In the genomic region with DNA sequence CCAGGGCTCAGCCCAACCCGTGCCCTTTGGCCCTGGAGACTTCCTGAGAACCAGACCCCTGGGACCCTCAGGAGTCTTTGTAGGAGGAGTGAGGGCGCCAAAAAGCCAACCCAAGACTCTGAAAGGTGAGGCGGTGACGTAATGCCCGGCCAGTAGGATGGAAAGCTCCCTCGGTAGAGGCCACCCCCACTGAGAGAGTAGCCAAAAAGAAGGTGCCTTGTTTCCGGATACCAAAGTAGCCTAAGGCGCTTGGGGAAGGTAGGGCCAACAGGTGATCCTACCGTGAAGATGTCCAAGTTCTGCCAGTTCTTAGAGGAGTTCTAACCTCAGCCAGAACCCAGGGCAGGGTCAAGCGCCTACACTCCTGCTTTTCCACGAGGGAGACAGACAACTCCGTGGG, we compare ENCODE assay signal across 8 mouse cellular contexts. TPM values are rescaled to one million over a fixed set of nuclear protein-coding genes. Genes with fewer than 3 reads are reported as not detected.
A peak's percentile ranks its signal among the peaks of the same experiment; 100 is the strongest.
DNase-seq lines count a peak whose midpoint lies in the region; ATAC-seq and TF ChIP-seq lines count a peak whose summit lies in the region.

No protein-coding gene starts in this region.

- peaks cover 57% of the 10 kb centered on the region for H3K79me3 ChIP-seq in C2C12 (ENCODE audit: low read depth)

- H3K9ac ChIP-seq in liver, adult 2 months (ENCODE audit: low read depth, low read length) = peak overlapping the region; percentile 98
- peak overlapping the region; percentile 94; the same call in 1 of the 2 replicates for H3K9ac ChIP-seq in stomach, embryonic 15.5 days

- peak overlapping the region; percentile 81 for H3K4me3 ChIP-seq in heart, embryonic 10.5 days
- H3K4me3 ChIP-seq in C2C12 (ENCODE audit: insufficient read depth, poor library complexity, severe bottlenecking) = peak overlapping the region; percentile 61
- peak overlapping the region; percentile 92 for H3K4me3 ChIP-seq in forebrain, embryonic 10.5 days
- H3K4me3 ChIP-seq in liver, adult 2 months (ENCODE audit: insufficient read depth, low read depth, low read length) = peak overlapping the region; percentile 98
- H3K4me3 ChIP-seq in stomach, embryonic 15.5 days (replicated peaks) = peak overlapping the region; percentile 78

- H3K4me2 ChIP-seq in stomach, embryonic 15.5 days = peak overlapping the region; percentile 92

- ATAC-seq in stomach, embryonic 15.5 days (ENCODE audit: insufficient read depth, low FRiP score, low read depth) = no peak

- peak overlapping the region; percentile 78 for H3ac ChIP-seq in C2C12 (ENCODE audit: control insufficient read depth, insufficient read length, low read depth)

- no peak for TF ChIP-seq POLR2A in liver, adult 2 months (IDR thresholded peaks at IDR 0.05; ENCODE audit: extremely low read depth, insufficient read depth, low read length)

- H3K36me3 ChIP-seq in heart, embryonic 10.5 days = peaks cover 29% of the 10 kb centered on the region
- H3K36me3 ChIP-seq in C2C12 (ENCODE audit: control insufficient read depth, insufficient read depth) = peaks cover 30% of the 10 kb centered on the region
- H3K36me3 ChIP-seq in forebrain, embryonic 10.5 days (replicated peaks) = peaks cover 31% of the 10 kb centered on the region
- no peaks in the 10 kb centered on the region for H3K36me3 ChIP-seq in liver, adult 2 months (ENCODE audit: control insufficient read depth, insufficient read depth, low read length)
- peaks cover 23% of the 10 kb centered on the region for H3K36me3 ChIP-seq in stomach, embryonic 15.5 days

- H3K9me3 ChIP-seq in heart, embryonic 10.5 days = no peaks in the 10 kb centered on the region
- H3K9me3 ChIP-seq in forebrain, embryonic 10.5 days = no peaks in the 10 kb centered on the region
- H3K9me3 ChIP-seq in stomach, embryonic 15.5 days = no peaks in the 10 kb centered on the region

- H3K79me2 ChIP-seq in C2C12 (ENCODE audit: control insufficient read depth, insufficient read depth) = peaks cover 65% of the 10 kb centered on the region
- peaks cover 45% of the 10 kb centered on the region for H3K79me2 ChIP-seq in liver, adult 2 months (ENCODE audit: control insufficient read depth, insufficient read depth, low read length)

- peaks cover 23% of the 10 kb centered on the region; the same call in 1 of the 2 replicates for H3K27me3 ChIP-seq in heart, embryonic 10.5 days (ENCODE audit: insufficient read depth, poor library complexity, severe bottlenecking)
- H3K27me3 ChIP-seq in C2C12 (ENCODE audit: control insufficient read depth, insufficient read depth, insufficient read length) = no peaks in the 10 kb centered on the region
- H3K27me3 ChIP-seq in forebrain, embryonic 10.5 days (ENCODE audit: poor library complexity, severe bottlenecking) = peaks cover 45% of the 10 kb centered on the region
- no peaks in the 10 kb centered on the region for H3K27me3 ChIP-seq in liver, adult 2 months (ENCODE audit: control insufficient read depth, insufficient read depth, low read length)
- no peaks in the 10 kb centered on the region for H3K27me3 ChIP-seq in stomach, embryonic 15.5 days (replicated peaks)

- peaks cover 54% of the 10 kb centered on the region for H3K4me1 ChIP-seq in heart, embryonic 10.5 days
- H3K4me1 ChIP-seq in forebrain, embryonic 10.5 days = peaks cover 58% of the 10 kb centered on the region
- peaks cover 14% of the 10 kb centered on the region for H3K4me1 ChIP-seq in liver, adult 2 months (ENCODE audit: control insufficient read depth, insufficient read depth, low read length)
- peaks cover 31% of the 10 kb centered on the region; the same call in 1 of the 2 replicates for H3K4me1 ChIP-seq in stomach, embryonic 15.5 days

- intact Hi-C loops in heart, postnatal 10 days (cut with DNase I) = loop anchor here (2.0 kb wide), 1 partner anchor 90 kb away; no protein-coding TSS in a partner anchor

- 17% methylated on average over 12 of the region's 12 CpGs for WGBS in heart, embryonic 10.5 days
- WGBS in forebrain, embryonic 10.5 days = 21% methylated on average over 12 of the region's 12 CpGs
- WGBS in liver, adult 2 months = 24% methylated on average over 12 of the region's 12 CpGs
- WGBS in stomach, embryonic 15.5 days = 12% methylated on average over 12 of the region's 12 CpGs

- TF ChIP-seq CTCF in C2C12 (IDR thresholded peaks at IDR 0.05; ENCODE audit: control insufficient read depth, insufficient read depth, insufficient read length) = no peak
- no peak for TF ChIP-seq CTCF in liver, adult 2 months (IDR thresholded peaks at IDR 0.05; ENCODE audit: low read depth, low read length)

- peak overlapping the region; percentile 93 for H3K27ac ChIP-seq in heart, embryonic 10.5 days
- peak overlapping the region; percentile 93; the same call in 1 of the 2 replicates for H3K27ac ChIP-seq in forebrain, embryonic 10.5 days
- no peak overlapping the region; the same call in 1 of the 2 replicates for H3K27ac ChIP-seq in liver, adult 2 months (replicated peaks; ENCODE audit: insufficient read depth, low read depth, low read length)
- H3K27ac ChIP-seq in stomach, embryonic 15.5 days = peak overlapping the region; percentile 90

- no peak for DNase-seq in heart, embryonic 10.5 days (ENCODE audit: low spot score)
- no peak for DNase-seq in heart, postnatal 10 days
- no peak for DNase-seq in forebrain, embryonic 10.5 days (ENCODE audit: extremely low spot score, low spot score)
- DNase-seq in liver, adult 2 months (ENCODE audit: extremely low read depth, low read depth, low spot score) = no peak
- DNase-seq in frontal cortex, postnatal 14 days (ENCODE audit: low spot score in 2 of 2) = no peak
- DNase-seq in kidney, postnatal 36 days = no peak

TF ChIP-seq in C2C12, 6 proteins besides CTCF, POLR2A, EP300 and RAD21:
- no peak for TF ChIP-seq MAX (IDR thresholded peaks at IDR 0.05)
- TF ChIP-seq MYOD1 (IDR thresholded peaks at IDR 0.05; ENCODE audit: control insufficient read depth, insufficient read length, low read depth) = no peak

RNA-seq across cellular contexts. Expression of gene 1700017B05Rik, which starts 1.5 kb away (rescaled TPM):
- polyA plus RNA-seq in heart, embryonic 10.5 days (2016; fragmentation: Nextera tagmentation; extraction: Ambion mirVana) = 22.7 and 31.3 TPM in 2 replicates
- 10 to 100 TPM; 21.2 to 21.5 TPM for total RNA-seq in heart, postnatal 10 days (2021)
- 26.2 TPM for polyA plus RNA-seq in C2C12 (2012; fragmentation: generic; extraction: Trizol)
- polyA plus RNA-seq in forebrain, embryonic 10.5 days (2016; fragmentation: Nextera tagmentation; extraction: Ambion mirVana) = 14.8 and 15.6 TPM in 2 replicates
- 1.7 and 4.4 TPM in 2 replicates for total RNA-seq in liver, adult 2 months (2014; rRNA removed)
- polyA plus RNA-seq in liver, adult 2 months (2012; rRNA removed) = 4.9 and 6.3 TPM in 2 replicates
- polyA plus RNA-seq in stomach, embryonic 15.5 days (2015; fragmentation: Nextera tagmentation; extraction: Ambion mirVana) = 23.8 and 26.6 TPM in 2 replicates

RNA-seq across cellular contexts. Expression of gene Trcg1, which starts 24.6 kb away (rescaled TPM):
- polyA plus RNA-seq in heart, embryonic 10.5 days (2016; fragmentation: Nextera tagmentation; extraction: Ambion mirVana) = not detected in 2 replicates
- total RNA-seq in heart, postnatal 10 days (2021) = not detected
- not detected for polyA plus RNA-seq in C2C12 (2012; fragmentation: generic; extraction: Trizol)
- 0.05 TPM in 1 of 2 replicates, not detected in the other for polyA plus RNA-seq in forebrain, embryonic 10.5 days (2016; fragmentation: Nextera tagmentation; extraction: Ambion mirVana)
- not detected in 2 replicates for total RNA-seq in liver, adult 2 months (2014; rRNA removed)
- polyA plus RNA-seq in liver, adult 2 months (2012; rRNA removed) = not detected in 2 replicates
- polyA plus RNA-seq in stomach, embryonic 15.5 days (2015; fragmentation: Nextera tagmentation; extraction: Ambion mirVana) = 0.05 TPM in 1 of 2 replicates, not detected in the other
